22 mouse cellular contexts compared by ENCODE assay signal in genomic region chr13:35620756-35621155, GRCm38 (mm10). TPM values are rescaled to one million over a fixed set of nuclear protein-coding genes. Genes with fewer than 3 reads are reported as not detected.
DNase-seq lines count a peak whose midpoint lies in the region; ATAC-seq and TF ChIP-seq lines count a peak whose summit lies in the region.
"Had no signal": no experiment of that assay in that cellular context is flagged by ENCODE, and none has a peak within 500 bp of the region (broad histone marks: within the 10 kb centered on the region; RNA-seq: fewer than 3 reads in every experiment).

No protein-coding gene starts in this region.

- no peak for TF ChIP-seq RAD21 in MEL (IDR thresholded peaks at IDR 0.05; ENCODE audit: low read depth, low read length)

- H3K27ac ChIP-seq in liver, embryonic 11.5 days (ENCODE audit: low read depth, low read length): no peak overlapping the region
- no peak overlapping the region for H3K27ac ChIP-seq in MEL (ENCODE audit: control insufficient read depth, low read depth, low read length)
- no peak overlapping the region for H3K27ac ChIP-seq in limb, embryonic 10.5 days

- no peak for ATAC-seq in liver, embryonic 11.5 days (replicated peaks; ENCODE audit: low FRiP score)
- ATAC-seq: activated CD4-positive, CD25-positive, alpha-beta regulatory T cell, adult 4 months; CD4-positive, CD25-positive, alpha-beta regulatory T cell, adult 4 months; Patski had no signal

- no peak for TF ChIP-seq POLR2A in MEL (IDR thresholded peaks at IDR 0.05; ENCODE audit: control insufficient read depth in 1 of 2, insufficient read depth in 1 of 2, low read depth in 1 of 2, low read length in 2 of 2, poor library complexity in 1 of 2)

- no peaks in the 10 kb centered on the region for H3K79me2 ChIP-seq in MEL (ENCODE audit: control insufficient read depth, insufficient read depth, low read length, poor library complexity)

- no peak overlapping the region for H3K4me2 ChIP-seq in liver, embryonic 11.5 days

- H3K27me3 ChIP-seq in liver, embryonic 11.5 days (replicated peaks; ENCODE audit: control insufficient read depth, insufficient read depth, low read length): no peaks in the 10 kb centered on the region
- H3K27me3 ChIP-seq in MEL (ENCODE audit: control insufficient read depth in 1 of 2, insufficient read depth in 2 of 2, low read length in 2 of 2): no peaks in the 10 kb centered on the region
- H3K27me3 ChIP-seq in limb, embryonic 10.5 days (ENCODE audit: low read depth, poor library complexity, severe bottlenecking): no peaks in the 10 kb centered on the region
- H3K27me3 ChIP-seq: CH12.LX, Patski had no signal

- peaks cover 11% of the 10 kb centered on the region for H3K4me1 ChIP-seq in liver, embryonic 11.5 days (replicated peaks; ENCODE audit: control insufficient read depth, insufficient read depth, low read length)
- peaks cover 10 to 21% of the 10 kb centered on the region in 2 experiments for H3K4me1 ChIP-seq in MEL (ENCODE audit: control insufficient read depth in 1 of 2, insufficient read depth in 2 of 2, low read length in 2 of 2)
- H3K4me1 ChIP-seq in limb, embryonic 10.5 days: no peaks in the 10 kb centered on the region

- H3K9ac ChIP-seq in liver, embryonic 11.5 days (ENCODE audit: low read depth, low read length): no peak overlapping the region
- no peak overlapping the region for H3K9ac ChIP-seq in MEL (ENCODE audit: control insufficient read depth, low read depth, low read length, poor library complexity, severe bottlenecking)

- DNase-seq in liver, embryonic 11.5 days (ENCODE audit: low spot score): peak; percentile 7
- DNase-seq in liver: no peak
- peak; percentile 56 for DNase-seq in MEL (ENCODE audit: low read depth, low spot score)
- peak; percentile 6 for DNase-seq in limb, embryonic 10.5 days (ENCODE audit: low spot score)
- DNase-seq in thymus, postnatal 25 days: no peak
- DNase-seq in layer of hippocampus, adult 11-12 months (ENCODE audit: low spot score): no peak
- DNase-seq: adrenal gland, adult 2 months; adrenal gland, adult 8-10 months; adrenal gland, postnatal 10 days; adrenal gland, postnatal 14 days; adrenal gland, postnatal 25 days; adrenal gland, postnatal 36 days; B cell, adult 2 months; cerebellum, adult 11 months; cerebellum, adult 11-12 months; cerebellum, adult 18-20 months; cerebellum, adult 2 months had no signal

- TF ChIP-seq CTCF in MEL (IDR thresholded peaks at IDR 0.05 in 2 of 3, conservative IDR thresholded peaks at IDR 0.05 in 1 of 3; ENCODE audit: control insufficient read depth in 1 of 3, insufficient read depth in 1 of 3, low read depth in 2 of 3, low read length in 3 of 3, poor library complexity in 1 of 3, severe bottlenecking in 1 of 3): no peak

- no peaks in the 10 kb centered on the region for H3K9me3 ChIP-seq in liver, embryonic 11.5 days (ENCODE audit: control insufficient read depth, low read length)
- H3K9me3 ChIP-seq in MEL (replicated peaks; ENCODE audit: insufficient read depth, low read length): no peaks in the 10 kb centered on the region
- H3K9me3 ChIP-seq in limb, embryonic 10.5 days (replicated peaks): no peaks in the 10 kb centered on the region
- H3K9me3 ChIP-seq: G1E had no signal

- no peaks in the 10 kb centered on the region for H3K36me3 ChIP-seq in liver, embryonic 11.5 days (ENCODE audit: control insufficient read depth, insufficient read depth, low read length)
- H3K36me3 ChIP-seq in MEL (ENCODE audit: control insufficient read depth in 1 of 2, insufficient read depth in 2 of 2, low read length in 2 of 2): peaks cover 0 to 29% of the 10 kb centered on the region in 2 experiments; a peak in 2 of 4 replicates
- no peaks in the 10 kb centered on the region for H3K36me3 ChIP-seq in limb, embryonic 10.5 days
- H3K36me3 ChIP-seq: G1E had no signal

- peak; percentile 44 to 59; a peak in 3 of 4 replicates for TF ChIP-seq EP300 in MEL (IDR thresholded peaks at IDR 0.05; ENCODE audit: low read depth in 1 of 2, low read length in 2 of 2)

- H3K4me3 ChIP-seq in liver, embryonic 11.5 days (ENCODE audit: low read depth, low read length): no peak overlapping the region
- H3K4me3 ChIP-seq in MEL (ENCODE audit: control insufficient read depth in 1 of 2, insufficient read depth in 1 of 2, low read depth in 2 of 2, low read length in 2 of 2): no peak overlapping the region
- H3K4me3 ChIP-seq in limb, embryonic 10.5 days: no peak overlapping the region

- 61% methylated on average over 1 of the region's 1 CpGs for WGBS in liver, embryonic 11.5 days
- 64% methylated on average over 1 of the region's 1 CpGs for WGBS in limb, embryonic 10.5 days

TF ChIP-seq in MEL, 35 proteins besides CTCF, POLR2A, EP300 and RAD21:
- TF ChIP-seq JUND (IDR thresholded peaks at IDR 0.05; ENCODE audit: low read depth, low read length) (no peak), GATA1 (IDR thresholded peaks at IDR 0.05; ENCODE audit: low read depth, low read length) (peak; percentile 77), ZC3H11A (IDR thresholded peaks at IDR 0.05; ENCODE audit: low read depth, low read length) (no peak), TAL1 (IDR thresholded peaks at IDR 0.05; ENCODE audit: low read length) (no peak), MAFK (IDR thresholded peaks at IDR 0.05; ENCODE audit: borderline replicate concordance, low read depth, low read length) (no peak), USF1 (IDR thresholded peaks at IDR 0.05; ENCODE audit: low read depth, low read length) (no peak), TCF12 (IDR thresholded peaks at IDR 0.05; ENCODE audit: low read depth, low read length) (peak; percentile 25; the same call in 1 of the 2 replicates)

RNA-seq across cellular contexts. Expression of gene Cdyl, which starts 38.9 kb away (rescaled TPM):
- polyA plus RNA-seq in liver, embryonic 11.5 days (2014; fragmentation: Nextera tagmentation; extraction: Ambion mirVana): 17.6 and 19.1 TPM in 2 replicates
- 8.9 and 11.4 TPM in 2 replicates for total RNA-seq in MEL (2012; rRNA removed)
- polyA plus RNA-seq in MEL (2012; ENCODE audit: insufficient read depth in 1 of 2, insufficient read length in 2 of 2, low read depth in 1 of 2, low replicate concordance in 2 of 2, missing spikeins in 1 of 2): 10 to 100 TPM in 1 of 2 experiments, not detected in 1; 32.2 TPM
- polyA plus RNA-seq in limb, embryonic 10.5 days (2016; fragmentation: Nextera tagmentation; extraction: Ambion mirVana): 14.3 and 14.7 TPM in 2 replicates

Comparison
In these comparisons a context has a peak if more than half of its experiments do, and no peak if none do; other contexts are left out.
1. DNase-seq: peak in liver, embryonic 11.5 days (single experiment), MEL (single experiment) and limb, embryonic 10.5 days (single experiment); none in liver (single experiment), thymus, postnatal 25 days (single experiment) and layer of hippocampus, adult 11-12 months (single experiment).